Mouse (Mus musculus) embryonic facial prominence, embryonic 13.5 days (tissue): Measurements from ENCODE around the gene Anapc2. TPM values are rescaled to one million over a fixed set of nuclear protein-coding genes. Genes with fewer than 3 reads are reported as not detected.

Experiments
- ATAC-seq: fragments of 200-750 bp; cut with Nextera tagmentation; 2 replicates; pipeline ENCODE4 v1.8.0; 2017; ENCODE audit warnings: low read depth; ENCODE audit not compliant: insufficient number of reproducible peaks, insufficient read depth, low FRiP score, low TSS enrichment
- H3K27ac ChIP-seq: fragments of 300-500 bp; sonication (generic); 2 replicates; pipeline ENCODE4 v1.5.1; 2015; ENCODE audit warnings: moderate library complexity, mild to moderate bottlenecking, inconsistent platforms
- H3K27me3 ChIP-seq: fragments of 300-500 bp; sonication (generic); 2 replicates; pipeline ENCODE4 v1.6.1; 2015; ENCODE audit warnings: mild to moderate bottlenecking, inconsistent platforms
- H3K36me3 ChIP-seq: fragments of 300-500 bp; sonication (generic); 2 replicates; pipeline ENCODE4 v1.6.1; 2015; ENCODE audit warnings: mild to moderate bottlenecking, inconsistent platforms
- H3K4me1 ChIP-seq: fragments of 300-500 bp; sonication (generic); 2 replicates; pipeline ENCODE4 v1.6.1; 2015; ENCODE audit warnings: inconsistent platforms
- H3K4me2 ChIP-seq: fragments of 300-500 bp; sonication (generic); 2 replicates; pipeline ENCODE4 v1.6.1; 2015; ENCODE audit warnings: moderate library complexity, mild to moderate bottlenecking, inconsistent platforms
- H3K4me3 ChIP-seq: fragments of 300-500 bp; sonication (generic); 2 replicates; pipeline ENCODE4 v1.5.1; 2015; ENCODE audit warnings: mild to moderate bottlenecking, inconsistent platforms
- H3K9ac ChIP-seq: fragments of 300-500 bp; sonication (generic); 2 replicates; pipeline ENCODE4 v1.6.1; 2015; ENCODE audit warnings: mild to moderate bottlenecking, inconsistent platforms
- H3K9me3 ChIP-seq: fragments of 300-500 bp; sonication (generic); 2 replicates; pipeline ENCODE4 v1.6.1; 2016; ENCODE audit warnings: inconsistent platforms
- WGBS: fragments of 180-500 bp; shearing (Covaris S2); methylation state at CpG from one replicate; pipeline ENCODE4 v1.1.7; 2015; ENCODE audit warnings: mixed read lengths; 5-methylcytosine and 5-hydroxymethylcytosine counted together
- polyA plus RNA-seq: library from polyadenylated mRNA; unstranded; fragments of >200 nt; fragmentation: Nextera tagmentation; extraction: Ambion mirVana; gene quantifications from 2 replicates; pipeline ENCODE4 v1.2.1, GENCODE M21; 2015

Gene Anapc2
- polyA plus RNA-seq, result 137 and 143 TPM in 2 replicates

GRCm38 (mm10) chr2:25271827-25272511 lies at the start of gene Anapc2, which contains the start of gene Ssna1:
TSS of gene Anapc2 (plus strand) at chr2:25272478.
TSS of gene Ssna1 (minus strand) at chr2:25272438.
- peak within 1 kb of the TSS; percentile 95 for H3K4me3 ChIP-seq
- peak within 1 kb of the TSS; percentile 97 for H3K4me2 ChIP-seq
- no peaks in the 10 kb centered on the region for H3K9me3 ChIP-seq
- peak within 1 kb of the TSS; percentile 95 for H3K9ac ChIP-seq
- ATAC-seq, result peak; percentile 92
- H3K27ac ChIP-seq, result peak within 1 kb of the TSS; percentile 80
- peaks cover 72% of the 10 kb centered on the region for H3K36me3 ChIP-seq
- H3K4me1 ChIP-seq, result peaks cover 23% of the 10 kb centered on the region
- H3K27me3 ChIP-seq, result no peaks in the 10 kb centered on the region
- WGBS, result under 1% methylated on average over 53 of the region's 55 CpGs

GRCm38 (mm10) chr2:25223681-25224491 lies 48.4 kb upstream of the Anapc2 start:
- H3K9me3 ChIP-seq, result no peaks in the 10 kb centered on the region
- H3K9ac ChIP-seq, result peak overlapping the region; percentile 87
- H3K4me3 ChIP-seq, result peak overlapping the region; percentile 88
- H3K4me2 ChIP-seq, result peak overlapping the region; percentile 97
- no peaks in the 10 kb centered on the region for H3K27me3 ChIP-seq
- H3K36me3 ChIP-seq, result peaks cover 9% of the 10 kb centered on the region
- WGBS, result under 1% methylated on average over 46 of the region's 53 CpGs
- peak overlapping the region; percentile 91 for H3K27ac ChIP-seq
- peaks cover 24% of the 10 kb centered on the region for H3K4me1 ChIP-seq
- peak; percentile 5; the same call in 1 of the 2 replicates for ATAC-seq

GRCm38 (mm10) chr2:25224492-25224765 lies 47.8 kb upstream of the Anapc2 start, which contains the start of gene Tubb4b:
TSS of gene Tubb4b (minus strand) at chr2:25224702.
- Histone ChIP-seq H3K4me1 (peaks cover 25% of the 10 kb centered on the region), H3K36me3 (peaks cover 9% of the 10 kb centered on the region), H3K27me3 (no peaks in the 10 kb centered on the region), H3K27ac (peak within 1 kb of the TSS; percentile 99), H3K4me3 (peak within 1 kb of the TSS; percentile 88), H3K4me2 (peak within 1 kb of the TSS; percentile 97), H3K9ac (peak within 1 kb of the TSS; percentile 87), H3K9me3 (no peaks in the 10 kb centered on the region)
- ATAC-seq, result no peak
- WGBS, result under 1% methylated on average over 17 of the region's 17 CpGs

- Histone ChIP-seq H3K4me3 (peak overlapping the region; percentile 88), H3K4me1 (peaks cover 25% of the 10 kb centered on the region), H3K9ac (peak overlapping the region; percentile 76), H3K4me2 (peak overlapping the region; percentile 56), H3K27ac (peak overlapping the region; percentile 99), H3K27me3 (no peaks in the 10 kb centered on the region), H3K9me3 (no peaks in the 10 kb centered on the region), H3K36me3 (peaks cover 9% of the 10 kb centered on the region)
- WGBS, result 2% methylated on average over 41 of the region's 41 CpGs
- ATAC-seq, result peak; percentile 97
Observed at GRCm38 (mm10) chr2:25224766-25225752, 47.2 kb upstream of the Anapc2 start.

- Histone ChIP-seq H3K4me1 (peaks cover 25% of the 10 kb centered on the region), H3K4me2 (peak overlapping the region; percentile 56), H3K36me3 (peaks cover 9% of the 10 kb centered on the region), H3K27me3 (peaks cover 5% of the 10 kb centered on the region; the same call in 1 of the 2 replicates), H3K4me3 (peak overlapping the region; percentile 88), H3K27ac (peak overlapping the region; percentile 99), H3K9me3 (no peaks in the 10 kb centered on the region), H3K9ac (no peak overlapping the region)
- 69% methylated on average over 8 of the region's 8 CpGs for WGBS
- ATAC-seq, result no peak
Observed at GRCm38 (mm10) chr2:25225811-25226379, 46.4 kb upstream of the Anapc2 start.

GRCm38 (mm10) chr2:25226864-25227263 lies 45.4 kb upstream of the Anapc2 start:
- WGBS, result 74% methylated on average over 5 of the region's 5 CpGs
- H3K9ac ChIP-seq, result no peak overlapping the region

GRCm38 (mm10) chr2:25227406-25227805 lies 44.9 kb upstream of the Anapc2 start:
- Histone ChIP-seq H3K27me3 (peaks cover 13% of the 10 kb centered on the region; the same call in 1 of the 2 replicates), H3K9ac (no peak overlapping the region), H3K4me3 (no peak overlapping the region), H3K4me2 (no peak overlapping the region), H3K27ac (no peak overlapping the region), H3K36me3 (no peaks in the 10 kb centered on the region), H3K4me1 (peaks cover 25% of the 10 kb centered on the region), H3K9me3 (no peaks in the 10 kb centered on the region)
- ATAC-seq, result no peak
- 91% methylated on average over 4 of the region's 4 CpGs for WGBS

More at GRCm38 (mm10) chr2:25226864-25227263, 45.4 kb upstream of the Anapc2 start:
- H3K36me3 ChIP-seq, result peaks cover 2% of the 10 kb centered on the region
- H3K4me3 ChIP-seq, result no peak overlapping the region
- no peak overlapping the region for H3K4me2 ChIP-seq
- H3K9me3 ChIP-seq, result no peaks in the 10 kb centered on the region
- peaks cover 13% of the 10 kb centered on the region; the same call in 1 of the 2 replicates for H3K27me3 ChIP-seq
- H3K4me1 ChIP-seq, result peaks cover 25% of the 10 kb centered on the region
- no peak for ATAC-seq
- H3K27ac ChIP-seq, result no peak overlapping the region

GRCm38 (mm10) chr2:25228431-25228889 lies 43.8 kb upstream of the Anapc2 start:
- Histone ChIP-seq H3K4me3 (peak overlapping the region; percentile 27), H3K27ac (peak overlapping the region; percentile 51; the same call in 1 of the 2 replicates), H3K4me2 (peak overlapping the region; percentile 53), H3K27me3 (peaks cover 22% of the 10 kb centered on the region), H3K36me3 (no peaks in the 10 kb centered on the region), H3K4me1 (peaks cover 21% of the 10 kb centered on the region), H3K9me3 (no peaks in the 10 kb centered on the region), H3K9ac (peak overlapping the region; percentile 40; the same call in 1 of the 2 replicates)
- no peak for ATAC-seq
- WGBS, result under 1% methylated on average over 7 of the region's 7 CpGs

- H3K27ac ChIP-seq, result no peak overlapping the region
- H3K9me3 ChIP-seq, result no peaks in the 10 kb centered on the region
- WGBS, result 69% methylated on average over 6 of the region's 6 CpGs
- no peak overlapping the region for H3K4me3 ChIP-seq
- no peak overlapping the region for H3K9ac ChIP-seq
- no peaks in the 10 kb centered on the region for H3K36me3 ChIP-seq
- H3K4me2 ChIP-seq, result peak overlapping the region; percentile 53
- H3K27me3 ChIP-seq, result peaks cover 22% of the 10 kb centered on the region
- H3K4me1 ChIP-seq, result peaks cover 17% of the 10 kb centered on the region; the same call in 1 of the 2 replicates
- no peak for ATAC-seq
Observed at GRCm38 (mm10) chr2:25228995-25229530, 43.2 kb upstream of the Anapc2 start.

- 78% methylated on average over 5 of the region's 5 CpGs for WGBS
- no peak overlapping the region for H3K27ac ChIP-seq
- H3K36me3 ChIP-seq, result no peaks in the 10 kb centered on the region
- H3K4me3 ChIP-seq, result no peak overlapping the region
- peaks cover 25% of the 10 kb centered on the region for H3K27me3 ChIP-seq
- H3K4me1 ChIP-seq, result peaks cover 17% of the 10 kb centered on the region; the same call in 1 of the 2 replicates
- H3K9ac ChIP-seq, result no peak overlapping the region
- H3K4me2 ChIP-seq, result no peak overlapping the region
- H3K9me3 ChIP-seq, result no peaks in the 10 kb centered on the region
- ATAC-seq, result no peak
Observed at GRCm38 (mm10) chr2:25229582-25229981, 42.7 kb upstream of the Anapc2 start.
